Mouse (Mus musculus) heart, embryonic 10.5 days (tissue): ENCODE data around the gene A630001G21Rik. TPM values are rescaled to one million over a fixed set of nuclear protein-coding genes. Genes with fewer than 3 reads are reported as not detected.
"Not testable (repeated sequence)": the region's sequence is repeated elsewhere in the genome, so short reads cannot be mapped to it uniquely, and the experiment has no call there.

Experiments used
- DNase-seq: peaks from one replicate; pipeline ENCODE4 v3.0.0-alpha.2; 2017; ENCODE audit warnings: low spot score
- H3K27ac ChIP-seq: fragments of 300-500 bp; sonication (generic); 2 replicates; pipeline ENCODE4 v1.5.1; 2016; ENCODE audit warnings: mild to moderate bottlenecking
- H3K27me3 ChIP-seq: fragments of 300-500 bp; sonication (generic); 2 replicates; pipeline ENCODE4 v1.6.1; 2016; ENCODE audit warnings: mild to moderate bottlenecking; ENCODE audit not compliant: poor library complexity, insufficient read depth, severe bottlenecking
- H3K36me3 ChIP-seq: fragments of 300-500 bp; sonication (generic); 2 replicates; pipeline ENCODE4 v1.6.1; 2016; ENCODE audit warnings: mild to moderate bottlenecking, moderate library complexity
- H3K4me1 ChIP-seq: fragments of 300-500 bp; sonication (generic); 2 replicates; pipeline ENCODE4 v1.6.1; 2016; ENCODE audit warnings: mild to moderate bottlenecking
- H3K4me3 ChIP-seq: fragments of 300-500 bp; sonication (generic); 2 replicates; pipeline ENCODE4 v1.5.1; 2016; ENCODE audit warnings: mild to moderate bottlenecking, moderate library complexity
- H3K9me3 ChIP-seq: fragments of 300-500 bp; sonication (generic); 2 replicates; pipeline ENCODE4 v1.6.1; 2016; ENCODE audit warnings: mild to moderate bottlenecking, moderate library complexity
- WGBS: fragments of 180-500 bp; shearing (Covaris S2); methylation state at CpG from one replicate; pipeline ENCODE4 v1.1.7; 2016; 5-methylcytosine and 5-hydroxymethylcytosine counted together
- polyA plus RNA-seq: library from polyadenylated mRNA; unstranded; fragments of >200 nt; fragmentation: Nextera tagmentation; extraction: Ambion mirVana; gene quantifications from 2 replicates; pipeline ENCODE4 v1.2.1, GENCODE M21; 2016

The A630001G21Rik gene
- polyA plus RNA-seq = 1.0 and 1.2 TPM in 2 replicates

GRCm38 (mm10) chr1:85778436-85778835 is at the start of gene A630001G21Rik:
Gene A630001G21Rik (minus strand): TSS chr1:85778643.
- no peak for DNase-seq
- H3K27me3 ChIP-seq = no peaks in the 10 kb centered on the region
- H3K9me3 ChIP-seq = no peaks in the 10 kb centered on the region
- no peak within 1 kb of the TSS for H3K27ac ChIP-seq
- H3K4me1 ChIP-seq = no peaks in the 10 kb centered on the region
- H3K4me3 ChIP-seq = no peak within 1 kb of the TSS
- no peaks in the 10 kb centered on the region for H3K36me3 ChIP-seq
- WGBS = 84% methylated on average over 4 of the region's 4 CpGs

GRCm38 (mm10) chr1:85827166-85827565 is 48.7 kb upstream of the A630001G21Rik start:
- peaks cover 5% of the 10 kb centered on the region; the same call in 1 of the 2 replicates for H3K4me1 ChIP-seq
- no peaks in the 10 kb centered on the region for H3K9me3 ChIP-seq
- H3K27ac ChIP-seq = no peak overlapping the region
- 80% methylated on average over 5 of the region's 5 CpGs for WGBS
- no peak overlapping the region for H3K4me3 ChIP-seq
- no peak for DNase-seq
- no peaks in the 10 kb centered on the region for H3K27me3 ChIP-seq
- H3K36me3 ChIP-seq = peaks cover 26% of the 10 kb centered on the region

- Histone ChIP-seq H3K9me3 (no peaks in the 10 kb centered on the region), H3K36me3 (peaks cover 38% of the 10 kb centered on the region)
- WGBS = 88% methylated on average over 3 of the region's 3 CpGs
These were observed 46.5 kb upstream of the A630001G21Rik start for GRCm38 (mm10) chr1:85824905-85825304.

GRCm38 (mm10) chr1:85822239-85822638 is 43.8 kb upstream of the A630001G21Rik start:
- Histone ChIP-seq H3K4me1 (peaks cover 10% of the 10 kb centered on the region; the same call in 1 of the 2 replicates), H3K27ac (no peak overlapping the region), H3K36me3 (peaks cover 49% of the 10 kb centered on the region), H3K4me3 (no peak overlapping the region), H3K27me3 (no peaks in the 10 kb centered on the region), H3K9me3 (no peaks in the 10 kb centered on the region)
- 68% methylated on average over 8 of the region's 8 CpGs for WGBS
- no peak for DNase-seq

More at GRCm38 (mm10) chr1:85824905-85825304, 46.5 kb upstream of the A630001G21Rik start:
- peaks cover 10% of the 10 kb centered on the region; the same call in 1 of the 2 replicates for H3K4me1 ChIP-seq
- no peak for DNase-seq
- H3K27me3 ChIP-seq = no peaks in the 10 kb centered on the region
- H3K27ac ChIP-seq = no peak overlapping the region
- no peak overlapping the region for H3K4me3 ChIP-seq

- H3K4me1 ChIP-seq = peaks cover 10% of the 10 kb centered on the region; the same call in 1 of the 2 replicates
- H3K4me3 ChIP-seq = no peak overlapping the region
- no peaks in the 10 kb centered on the region for H3K9me3 ChIP-seq
- H3K27ac ChIP-seq = no peak overlapping the region
- no peak for DNase-seq
- H3K36me3 ChIP-seq = peaks cover 40% of the 10 kb centered on the region
- no peaks in the 10 kb centered on the region for H3K27me3 ChIP-seq
- 95% methylated on average over 1 of the region's 1 CpGs for WGBS
These were observed 41.3 kb upstream of the A630001G21Rik start for GRCm38 (mm10) chr1:85819695-85820094.

GRCm38 (mm10) chr1:85818121-85818520 is 39.7 kb upstream of the A630001G21Rik start:
- Histone ChIP-seq H3K27me3 (no peaks in the 10 kb centered on the region), H3K9me3 (no peaks in the 10 kb centered on the region), H3K4me3 (no peak overlapping the region), H3K27ac (no peak overlapping the region), H3K4me1 (peaks cover 24% of the 10 kb centered on the region; the same call in 1 of the 2 replicates), H3K36me3 (peaks cover 34% of the 10 kb centered on the region)
- 90% methylated on average over 6 of the region's 6 CpGs for WGBS
- no peak for DNase-seq

- Histone ChIP-seq H3K36me3 (peaks cover 12% of the 10 kb centered on the region), H3K4me1 (peaks cover 32% of the 10 kb centered on the region; the same call in 1 of the 2 replicates)
- not testable (repeated sequence) for H3K27ac ChIP-seq, H3K9me3 ChIP-seq, H3K27me3 ChIP-seq, DNase-seq, H3K4me3 ChIP-seq
These were observed 35.8 kb upstream of the A630001G21Rik start for GRCm38 (mm10) chr1:85814213-85814612.

GRCm38 (mm10) chr1:85810787-85811186 is 32.3 kb upstream of the A630001G21Rik start:
- no peaks in the 10 kb centered on the region for H3K9me3 ChIP-seq
- H3K4me1 ChIP-seq = peaks cover 35% of the 10 kb centered on the region; the same call in 1 of the 2 replicates
- no peak for DNase-seq
- no peak overlapping the region for H3K4me3 ChIP-seq
- WGBS = 93% methylated on average over 2 of the region's 2 CpGs
- H3K27ac ChIP-seq = no peak overlapping the region
- H3K36me3 ChIP-seq = no peaks in the 10 kb centered on the region
- H3K27me3 ChIP-seq = no peaks in the 10 kb centered on the region

- WGBS = 72% methylated on average over 2 of the region's 2 CpGs
- no peak overlapping the region for H3K27ac ChIP-seq
- no peak overlapping the region for H3K4me3 ChIP-seq
- H3K4me1 ChIP-seq = peaks cover 35% of the 10 kb centered on the region; the same call in 1 of the 2 replicates
- no peak for DNase-seq
- H3K36me3 ChIP-seq = no peaks in the 10 kb centered on the region
- H3K27me3 ChIP-seq = no peaks in the 10 kb centered on the region
- H3K9me3 ChIP-seq = no peaks in the 10 kb centered on the region
These were observed 31.9 kb upstream of the A630001G21Rik start for GRCm38 (mm10) chr1:85810343-85810742.

- Histone ChIP-seq H3K9me3 (no peaks in the 10 kb centered on the region), H3K27me3 (no peaks in the 10 kb centered on the region), H3K4me1 (peaks cover 32% of the 10 kb centered on the region; the same call in 1 of the 2 replicates), H3K4me3 (no peak overlapping the region), H3K36me3 (no peaks in the 10 kb centered on the region), H3K27ac (no peak overlapping the region)
- DNase-seq = no peak
- 83% methylated on average over 4 of the region's 4 CpGs for WGBS
These were observed 30.8 kb upstream of the A630001G21Rik start for GRCm38 (mm10) chr1:85809256-85809655.

GRCm38 (mm10) chr1:85804551-85804950 is 26.1 kb upstream of the A630001G21Rik start:
- no peak overlapping the region for H3K27ac ChIP-seq
- no peaks in the 10 kb centered on the region for H3K36me3 ChIP-seq
- no peak overlapping the region for H3K4me3 ChIP-seq
- 87% methylated on average over 8 of the region's 8 CpGs for WGBS
- no peak for DNase-seq
- no peaks in the 10 kb centered on the region for H3K27me3 ChIP-seq
- H3K9me3 ChIP-seq = no peaks in the 10 kb centered on the region
- H3K4me1 ChIP-seq = peaks cover 6% of the 10 kb centered on the region; the same call in 1 of the 2 replicates

- H3K9me3 ChIP-seq = no peaks in the 10 kb centered on the region
- 96% methylated on average over 1 of the region's 1 CpGs for WGBS
- no peak for DNase-seq
- H3K4me3 ChIP-seq = no peak overlapping the region
- H3K4me1 ChIP-seq = peaks cover 3% of the 10 kb centered on the region; the same call in 1 of the 2 replicates
- no peaks in the 10 kb centered on the region for H3K36me3 ChIP-seq
- no peaks in the 10 kb centered on the region for H3K27me3 ChIP-seq
- H3K27ac ChIP-seq = no peak overlapping the region
These were observed 24.1 kb upstream of the A630001G21Rik start for GRCm38 (mm10) chr1:85802517-85802916.

GRCm38 (mm10) chr1:85799776-85800175 is 21.3 kb upstream of the A630001G21Rik start:
- DNase-seq = no peak
- WGBS = 88% methylated on average over 1 of the region's 1 CpGs
- Histone ChIP-seq H3K4me1 (peaks cover 4% of the 10 kb centered on the region; the same call in 1 of the 2 replicates), H3K27me3 (no peaks in the 10 kb centered on the region), H3K4me3 (no peak overlapping the region), H3K9me3 (no peaks in the 10 kb centered on the region), H3K36me3 (peaks cover 7% of the 10 kb centered on the region; the same call in 1 of the 2 replicates), H3K27ac (no peak overlapping the region)

GRCm38 (mm10) chr1:85795196-85795595 is 16.8 kb upstream of the A630001G21Rik start:
- H3K36me3 ChIP-seq = peaks cover 7% of the 10 kb centered on the region; the same call in 1 of the 2 replicates
- H3K27me3 ChIP-seq = no peaks in the 10 kb centered on the region
- H3K9me3 ChIP-seq = no peaks in the 10 kb centered on the region
- no peak for DNase-seq
- peak overlapping the region; percentile 88; the same call in 1 of the 2 replicates for H3K4me3 ChIP-seq
- no peak overlapping the region for H3K27ac ChIP-seq
- H3K4me1 ChIP-seq = peaks cover 9% of the 10 kb centered on the region; the same call in 1 of the 2 replicates
- WGBS = 54% methylated on average over 3 of the region's 3 CpGs
